Mouse (Mus musculus) lung, adult 2 months (tissue): Measurements from ENCODE around the gene Gm49354.

Source experiments
- CTCF ChIP-seq: fragments of 200-500 bp; IDR thresholded peaks from 2 replicates; pipeline ENCODE4 v1.5.1; 2011; ENCODE audit warnings: mild to moderate bottlenecking, low read length, control low read depth; ENCODE audit not compliant: insufficient read depth
- POLR2A ChIP-seq: fragments of 200-500 bp; IDR thresholded peaks from 2 replicates; pipeline ENCODE4 v1.6.1; 2011; ENCODE audit warnings: low read depth, mild to moderate bottlenecking, control low read depth, low read length, borderline replicate concordance; ENCODE audit errors: extremely low read depth

DNA sequence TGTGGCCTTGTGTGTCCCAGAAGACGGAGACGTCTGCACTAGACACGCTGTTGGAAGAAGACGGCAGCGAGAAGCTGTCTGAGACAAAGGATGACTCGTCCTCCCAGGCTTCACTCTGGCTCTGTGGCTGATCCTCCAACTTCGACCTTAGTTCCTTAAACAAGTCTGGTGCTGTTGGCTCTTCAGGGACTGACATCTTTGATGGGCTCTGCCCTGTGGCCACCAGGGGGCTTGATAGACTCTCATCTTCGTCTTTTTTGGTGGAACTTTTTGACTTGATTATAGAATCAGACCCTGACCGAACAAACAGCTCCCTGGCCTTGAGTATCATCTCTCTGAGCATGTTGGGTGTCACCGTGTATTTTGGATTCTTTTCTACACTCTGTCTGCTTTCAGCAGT, 40.3 kb downstream of the Gm49354 start:
- TF ChIP-seq POLR2A (no peak), CTCF (0 out of 2 replicates have a peak, but pooled peaks have one; percentile 22)
